Comparison of ENCODE assay signal across 15 mouse cellular contexts in the genomic region with DNA sequence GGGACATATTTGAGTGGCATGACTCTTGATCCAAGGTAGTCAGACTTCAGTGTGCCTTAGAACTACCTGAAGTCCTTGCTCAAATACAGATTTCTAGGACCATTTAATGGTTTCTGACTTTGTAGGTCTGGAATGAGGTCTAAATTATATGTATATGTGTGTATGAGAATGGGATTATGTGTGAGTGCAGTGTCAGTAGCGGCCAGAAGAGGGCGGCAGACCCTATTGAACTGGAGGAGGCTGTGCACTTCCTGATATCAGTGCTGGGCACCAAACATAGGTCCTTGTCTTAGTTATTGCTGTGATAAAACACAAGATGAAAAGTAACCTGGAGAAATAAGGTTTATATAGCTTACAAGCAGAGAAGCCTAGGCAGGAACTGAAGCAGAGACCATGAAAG.
DNase-seq lines count a peak whose midpoint lies in the region; ATAC-seq and TF ChIP-seq lines count a peak whose summit lies in the region.
"Had no signal": no experiment of that assay in that cellular context is flagged by ENCODE, and none has a peak within 500 bp of the region (broad histone marks: within the 10 kb centered on the region; RNA-seq: fewer than 3 reads in every experiment).

No protein-coding gene starts in this region.

- H3K27ac ChIP-seq in liver, embryonic 14.5 days: no peak overlapping the region
- H3K27ac ChIP-seq in liver, embryonic 12.5 days: no peak overlapping the region
- H3K27ac ChIP-seq: kidney, embryonic 15.5 days; limb, embryonic 15.5 days had no signal

- H3K27me3 ChIP-seq in liver, embryonic 14.5 days (ENCODE audit: control insufficient read depth, insufficient read depth, low read length): no peaks in the 10 kb centered on the region
- H3K27me3 ChIP-seq in liver, embryonic 12.5 days (replicated peaks): no peaks in the 10 kb centered on the region
- H3K27me3 ChIP-seq in E14TG2a.4 (ENCODE audit: insufficient read depth, low read length): peaks cover 2% of the 10 kb centered on the region; the same call in 1 of the 2 replicates
- H3K27me3 ChIP-seq: kidney, embryonic 15.5 days; limb, embryonic 15.5 days had no signal

- no peak overlapping the region for H3K4me3 ChIP-seq in liver, embryonic 14.5 days (ENCODE audit: insufficient read depth in 1 of 2, low read depth in 2 of 2, low read length in 2 of 2)
- no peak overlapping the region for H3K4me3 ChIP-seq in liver, embryonic 12.5 days
- no peak overlapping the region for H3K4me3 ChIP-seq in E14TG2a.4 (replicated peaks; ENCODE audit: low read length)
- H3K4me3 ChIP-seq: kidney, embryonic 15.5 days; limb, embryonic 15.5 days; myocyte had no signal

- WGBS in liver, embryonic 14.5 days (ENCODE audit: insufficient replicate concordance): 80% methylated on average over 2 of the region's 2 CpGs
- 80% methylated on average over 2 of the region's 2 CpGs for WGBS in liver, embryonic 12.5 days (ENCODE audit: insufficient replicate concordance)

- H3K36me3 ChIP-seq in liver, embryonic 14.5 days (replicated peaks; ENCODE audit: control insufficient read depth, insufficient read depth, low read depth): no peaks in the 10 kb centered on the region
- H3K36me3 ChIP-seq in liver, embryonic 12.5 days: no peaks in the 10 kb centered on the region
- H3K36me3 ChIP-seq in E14TG2a.4 (ENCODE audit: insufficient read depth, low read length): no peaks in the 10 kb centered on the region
- H3K36me3 ChIP-seq: kidney, embryonic 15.5 days; limb, embryonic 15.5 days had no signal

- no peak overlapping the region for H3K9ac ChIP-seq in liver, embryonic 14.5 days (replicated peaks)
- no peak overlapping the region for H3K9ac ChIP-seq in liver, embryonic 12.5 days
- H3K9ac ChIP-seq: kidney, embryonic 15.5 days; limb, embryonic 15.5 days had no signal

- ATAC-seq in liver, embryonic 14.5 days (ENCODE audit: insufficient read depth): no peak
- no peak for ATAC-seq in liver, embryonic 12.5 days

- peak; percentile 6 for DNase-seq in embryo, embryonic 10.5 days (ENCODE audit: low spot score)
- DNase-seq in embryo, embryonic 10 days (ENCODE audit: low spot score): no peak
- no peak for DNase-seq in liver, embryonic 14.5 days (ENCODE audit: low read depth in 3 of 3, low spot score in 3 of 3)
- DNase-seq in R1 (ENCODE audit: low read depth, low spot score): peak; percentile 44
- no peak for DNase-seq in heart, adult 11 months
- no peak for DNase-seq in thymus, postnatal 25 days
- DNase-seq: heart, postnatal 14 days; layer of hippocampus, adult 9-11 months; thymus, adult 18-20 months had no signal

- H3K9me3 ChIP-seq in liver, embryonic 14.5 days (ENCODE audit: control insufficient read depth, low read length): no peaks in the 10 kb centered on the region
- 0 out of 2 replicates have a peak, but pooled peaks cover 5% of the 10 kb centered on the region for H3K9me3 ChIP-seq in liver, embryonic 12.5 days (replicated peaks)
- H3K9me3 ChIP-seq in E14TG2a.4 (ENCODE audit: low read length): no peaks in the 10 kb centered on the region
- H3K9me3 ChIP-seq: kidney, embryonic 15.5 days; limb, embryonic 15.5 days had no signal

- no peak for TF ChIP-seq EP300 in liver, embryonic 14.5 days (IDR thresholded peaks at IDR 0.05; ENCODE audit: low read depth)

- no peak overlapping the region for H3K4me2 ChIP-seq in liver, embryonic 14.5 days (ENCODE audit: low read depth)
- H3K4me2 ChIP-seq in liver, embryonic 12.5 days: no peak overlapping the region
- H3K4me2 ChIP-seq: kidney, embryonic 15.5 days; limb, embryonic 15.5 days; midbrain, embryonic 11.5 days had no signal

- H3K4me1 ChIP-seq in liver, embryonic 14.5 days (replicated peaks; ENCODE audit: control insufficient read depth in 2 of 2, insufficient read depth in 2 of 2, low read length in 1 of 2): no peaks in the 10 kb centered on the region
- no peaks in the 10 kb centered on the region for H3K4me1 ChIP-seq in liver, embryonic 12.5 days
- H3K4me1 ChIP-seq in E14TG2a.4 (replicated peaks; ENCODE audit: low read depth, low read length): peaks cover 11% of the 10 kb centered on the region
- H3K4me1 ChIP-seq: kidney, embryonic 15.5 days; limb, embryonic 15.5 days had no signal

- peak; percentile 39 for TF ChIP-seq CTCF in liver, embryonic 14.5 days (IDR thresholded peaks at IDR 0.05; ENCODE audit: low read depth)
- TF ChIP-seq CTCF in E14TG2a.4 (conservative IDR thresholded peaks at IDR 0.05; ENCODE audit: low read length): peak; percentile 72

Comparison
In these comparisons a context has a peak if more than half of its experiments do, and no peak if none do; other contexts are left out.
1. DNase-seq: peak in embryo, embryonic 10.5 days (single experiment) and R1 (single experiment); none in embryo, embryonic 10 days (single experiment), liver, embryonic 14.5 days (0 of 3), heart, adult 11 months (single experiment) and thymus, postnatal 25 days (single experiment).